Mouse (Mus musculus) kidney, adult 11 months (tissue): Measurements from ENCODE around the gene Stard10.
A peak's percentile ranks its signal among the peaks of the same experiment; 100 is the strongest.

Experiments
- DNase-seq: peaks from one replicate; pipeline ENCODE4 v3.0.0; 2022

The Stard10 gene

GRCm38 (mm10) chr7:101306841-101307240 lies 10.0 kb upstream of the Stard10 start:
- no peak for DNase-seq

- DNase-seq: no peak
Measured at GRCm38 (mm10) chr7:101309985-101310326, 6.9 kb upstream of the Stard10 start.

GRCm38 (mm10) chr7:101310327-101311028 lies 6.4 kb upstream of the Stard10 start:
- DNase-seq: peak; percentile 99

GRCm38 (mm10) chr7:101311061-101311460 lies 5.8 kb upstream of the Stard10 start:
- DNase-seq: no peak

GRCm38 (mm10) chr7:101313033-101313432 lies 3.9 kb upstream of the Stard10 start:
- DNase-seq: peak; percentile 54

GRCm38 (mm10) chr7:101314396-101314795 lies 2.5 kb upstream of the Stard10 start:
- no peak for DNase-seq

- DNase-seq: no peak
Measured at GRCm38 (mm10) chr7:101315699-101316098, 1.2 kb upstream of the Stard10 start.

GRCm38 (mm10) chr7:101316591-101317001 lies 290 bp upstream of the Stard10 start:
- no peak for DNase-seq

- no peak for DNase-seq
Measured at GRCm38 (mm10) chr7:101318848-101319247, 2.0 kb downstream of the Stard10 start.

- no peak for DNase-seq
Measured at GRCm38 (mm10) chr7:101319796-101320195, 2.9 kb downstream of the Stard10 start.

GRCm38 (mm10) chr7:101320399-101321217 lies 3.7 kb downstream of the Stard10 start:
- peak; percentile 82 for DNase-seq

- DNase-seq: peak; percentile 70
Measured at GRCm38 (mm10) chr7:101321218-101321827, 4.4 kb downstream of the Stard10 start.

GRCm38 (mm10) chr7:101323141-101323594 lies 6.3 kb downstream of the Stard10 start:
- DNase-seq: peak; percentile 74

- DNase-seq: no peak
Measured at GRCm38 (mm10) chr7:101324142-101324962, 7.5 kb downstream of the Stard10 start.

GRCm38 (mm10) chr7:101326006-101326405 lies 9.1 kb downstream of the Stard10 start:
- peak; percentile 76 for DNase-seq

- DNase-seq: no peak
Measured at GRCm38 (mm10) chr7:101327263-101327662, 10.4 kb downstream of the Stard10 start.

- no peak for DNase-seq
Measured at GRCm38 (mm10) chr7:101327786-101328185, 10.9 kb downstream of the Stard10 start.

GRCm38 (mm10) chr7:101328621-101329158 lies 11.8 kb downstream of the Stard10 start:
- no peak for DNase-seq

- DNase-seq: no peak
Measured at GRCm38 (mm10) chr7:101329606-101330005, 12.7 kb downstream of the Stard10 start.

- DNase-seq: no peak
Measured at GRCm38 (mm10) chr7:101330074-101330840, 13.4 kb downstream of the Stard10 start.

- no peak for DNase-seq
Measured at GRCm38 (mm10) chr7:101330841-101331173, 13.9 kb downstream of the Stard10 start.
